23 mouse cellular contexts compared by ENCODE assay signal in genomic region chr13:60713537-60713936, GRCm38 (mm10).
DNase-seq lines count a peak whose midpoint lies in the region; ATAC-seq and TF ChIP-seq lines count a peak whose summit lies in the region.
"Had no signal": no experiment of that assay in that cellular context is flagged by ENCODE, and none has a peak within 500 bp of the region (broad histone marks: within the 10 kb centered on the region; RNA-seq: fewer than 3 reads in every experiment).

No protein-coding gene starts in this region.

- H3K4me1 ChIP-seq in lung, embryonic 16.5 days (replicated peaks; ENCODE audit: control insufficient read depth, insufficient read depth, low read length) = peaks cover 38% of the 10 kb centered on the region
- peaks cover 21% of the 10 kb centered on the region for H3K4me1 ChIP-seq in lung, postnatal 0 days (ENCODE audit: insufficient read depth, low read depth, low read length)
- H3K4me1 ChIP-seq in midbrain, postnatal 0 days (ENCODE audit: insufficient read depth, low read length) = no peaks in the 10 kb centered on the region

- H3K9ac ChIP-seq in lung, embryonic 16.5 days (ENCODE audit: low read length) = no peak overlapping the region
- H3K9ac ChIP-seq in lung, postnatal 0 days (replicated peaks; ENCODE audit: low read depth) = no peak overlapping the region
- no peak overlapping the region for H3K9ac ChIP-seq in midbrain, postnatal 0 days (replicated peaks; ENCODE audit: low read length, poor library complexity, severe bottlenecking)

- no peak for TF ChIP-seq CTCF in lung, postnatal 0 days (IDR thresholded peaks at IDR 0.05)
- TF ChIP-seq CTCF in midbrain, postnatal 0 days (IDR thresholded peaks at IDR 0.05) = no peak

- H3K4me2 ChIP-seq in lung, embryonic 16.5 days (ENCODE audit: low read depth, low read length) = no peak overlapping the region
- no peak overlapping the region for H3K4me2 ChIP-seq in lung, postnatal 0 days (replicated peaks; ENCODE audit: low read depth, low read length)
- no peak overlapping the region for H3K4me2 ChIP-seq in midbrain, postnatal 0 days (ENCODE audit: low read depth, low read length, poor library complexity, severe bottlenecking)

- H3K27me3 ChIP-seq in lung, embryonic 16.5 days (ENCODE audit: control insufficient read depth, insufficient read depth, low read depth, low read length) = no peaks in the 10 kb centered on the region
- H3K27me3 ChIP-seq in lung, postnatal 0 days (replicated peaks; ENCODE audit: insufficient read depth, low read length) = no peaks in the 10 kb centered on the region
- no peaks in the 10 kb centered on the region for H3K27me3 ChIP-seq in midbrain, postnatal 0 days (ENCODE audit: insufficient read depth, low read length)
- H3K27me3 ChIP-seq: CH12.LX, Patski had no signal

- H3K4me3 ChIP-seq in lung, embryonic 16.5 days (ENCODE audit: low read length) = no peak overlapping the region
- H3K4me3 ChIP-seq in lung, postnatal 0 days (ENCODE audit: low read depth, low read length) = no peak overlapping the region
- no peak overlapping the region for H3K4me3 ChIP-seq in midbrain, postnatal 0 days (ENCODE audit: low read depth, low read length)

- H3K9me3 ChIP-seq in lung, embryonic 16.5 days (ENCODE audit: control insufficient read depth, low read length) = no peaks in the 10 kb centered on the region
- H3K9me3 ChIP-seq in lung, postnatal 0 days (ENCODE audit: low read length) = no peaks in the 10 kb centered on the region
- no peaks in the 10 kb centered on the region for H3K9me3 ChIP-seq in midbrain, postnatal 0 days (ENCODE audit: low read length)

- H3K36me3 ChIP-seq in lung, embryonic 16.5 days (ENCODE audit: control insufficient read depth, insufficient read depth, low read length) = no peaks in the 10 kb centered on the region
- H3K36me3 ChIP-seq in lung, postnatal 0 days (ENCODE audit: insufficient read depth, low read length) = no peaks in the 10 kb centered on the region; the same call in 1 of the 2 replicates
- peaks cover 8% of the 10 kb centered on the region; the same call in 1 of the 2 replicates for H3K36me3 ChIP-seq in midbrain, postnatal 0 days (ENCODE audit: insufficient read depth, low read length)
- H3K36me3 ChIP-seq: G1E had no signal

- TF ChIP-seq EP300 in lung, postnatal 0 days (IDR thresholded peaks at IDR 0.05) = no peak

- peak; percentile 56 for ATAC-seq in frontal cortex, adult (ENCODE audit: low TSS enrichment)
- peak; percentile 6; the same call in 1 of the 2 replicates for ATAC-seq in lung, embryonic 16.5 days (ENCODE audit: low read depth)
- peak; percentile 5; the same call in 1 of the 2 replicates for ATAC-seq in lung, postnatal 0 days
- no peak for ATAC-seq in midbrain, postnatal 0 days (ENCODE audit: low FRiP score)
- ATAC-seq: activated CD4-positive, CD25-positive, alpha-beta regulatory T cell, adult 4 months; CD4-positive, CD25-positive, alpha-beta regulatory T cell, adult 4 months; Patski had no signal

- H3K27ac ChIP-seq in lung, embryonic 16.5 days (ENCODE audit: low read length) = peak overlapping the region; percentile 34
- H3K27ac ChIP-seq in lung, postnatal 0 days (ENCODE audit: low read length) = no peak overlapping the region
- no peak overlapping the region for H3K27ac ChIP-seq in midbrain, postnatal 0 days (ENCODE audit: low read depth, low read length)

- DNase-seq in frontal cortex, postnatal 10 days (ENCODE audit: low spot score in 2 of 2) = no peak
- no peak for DNase-seq in lung, postnatal 14 days
- no peak for DNase-seq in lung, postnatal 0 days (ENCODE audit: low spot score)
- DNase-seq in lung, postnatal 4 days = no peak
- peak; percentile 24 for DNase-seq in brain, adult 2 months (ENCODE audit: low read depth, low spot score)
- DNase-seq in midbrain, postnatal 0 days (ENCODE audit: low spot score) = no peak
- DNase-seq: adrenal gland, adult 2 months; adrenal gland, adult 8-10 months; adrenal gland, postnatal 10 days; adrenal gland, postnatal 14 days; adrenal gland, postnatal 25 days; adrenal gland, postnatal 36 days; B cell, adult 2 months; cerebellum, adult 11 months; cerebellum, adult 11-12 months; cerebellum, adult 18-20 months had no signal

- WGBS in lung, embryonic 16.5 days = 76% methylated on average over 4 of the region's 4 CpGs
- 60% methylated on average over 4 of the region's 4 CpGs for WGBS in lung, postnatal 0 days
- WGBS in midbrain, postnatal 0 days = 92% methylated on average over 4 of the region's 4 CpGs
